Mouse (Mus musculus): ENCODE results near the gene Stab2.

The Stab2 gene

GRCm38 (mm10) chr10:86825871-86826522 is 181.8 kb downstream of the Stab2 start:
- no peak for DNase-seq (ENCODE audit: low read depth)

- no peak for DNase-seq (ENCODE audit: low read depth)
Observed at GRCm38 (mm10) chr10:86824871-86825270, 183.0 kb downstream of the Stab2 start.

GRCm38 (mm10) chr10:86824093-86824492 is 183.7 kb downstream of the Stab2 start:
- DNase-seq (ENCODE audit: low read depth), result no peak

GRCm38 (mm10) chr10:86821014-86821413 is 186.8 kb downstream of the Stab2 start:
- DNase-seq (ENCODE audit: low read depth), result no peak

DNA sequence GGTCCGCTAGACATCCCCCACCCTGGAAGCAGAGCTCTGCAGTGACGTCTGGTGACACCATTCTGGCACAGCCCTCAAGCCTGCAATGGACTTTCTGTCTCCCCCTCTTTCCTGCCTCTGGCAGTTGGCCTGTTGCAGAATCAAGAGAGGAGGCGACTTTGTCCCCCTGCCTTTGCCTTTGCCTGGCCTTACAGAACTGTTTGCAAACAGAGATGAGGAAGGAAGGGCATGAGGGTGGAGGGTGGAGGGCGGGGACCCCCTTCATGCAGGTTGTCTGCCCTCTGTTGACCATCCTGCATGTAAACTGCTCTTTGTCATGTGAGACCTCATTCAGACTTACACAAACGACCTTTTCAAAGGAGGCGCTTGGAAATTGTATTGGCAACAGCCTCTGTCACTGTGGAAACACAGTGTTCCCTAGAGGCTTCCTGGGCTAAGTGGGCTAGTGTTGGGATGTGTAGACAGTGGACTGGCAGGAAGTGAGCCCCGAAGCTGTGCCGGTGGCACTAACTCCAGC is 188.1 kb downstream of the Stab2 start:
- no peak for DNase-seq (ENCODE audit: low read depth)

DNA sequence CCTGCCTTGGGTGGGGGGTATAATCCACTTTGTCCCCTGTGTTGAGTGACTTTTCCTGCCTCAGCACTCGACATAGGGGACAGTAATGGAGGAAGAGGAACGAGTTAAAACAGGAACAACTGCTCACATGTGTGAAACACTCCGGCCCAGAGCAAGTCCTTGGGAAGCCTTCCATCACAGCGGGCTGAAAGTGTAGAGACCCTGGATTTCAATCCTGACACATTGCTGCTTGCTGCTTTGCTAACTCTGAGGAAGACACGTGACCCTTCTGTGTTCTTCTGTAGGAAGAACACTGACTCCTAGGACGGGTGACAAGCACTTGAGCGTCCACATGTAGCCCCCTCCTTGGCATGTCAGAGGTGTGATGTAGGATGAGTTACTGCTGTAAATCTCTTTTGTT is 192.7 kb downstream of the Stab2 start:
- no peak for DNase-seq (ENCODE audit: low read depth)

DNA sequence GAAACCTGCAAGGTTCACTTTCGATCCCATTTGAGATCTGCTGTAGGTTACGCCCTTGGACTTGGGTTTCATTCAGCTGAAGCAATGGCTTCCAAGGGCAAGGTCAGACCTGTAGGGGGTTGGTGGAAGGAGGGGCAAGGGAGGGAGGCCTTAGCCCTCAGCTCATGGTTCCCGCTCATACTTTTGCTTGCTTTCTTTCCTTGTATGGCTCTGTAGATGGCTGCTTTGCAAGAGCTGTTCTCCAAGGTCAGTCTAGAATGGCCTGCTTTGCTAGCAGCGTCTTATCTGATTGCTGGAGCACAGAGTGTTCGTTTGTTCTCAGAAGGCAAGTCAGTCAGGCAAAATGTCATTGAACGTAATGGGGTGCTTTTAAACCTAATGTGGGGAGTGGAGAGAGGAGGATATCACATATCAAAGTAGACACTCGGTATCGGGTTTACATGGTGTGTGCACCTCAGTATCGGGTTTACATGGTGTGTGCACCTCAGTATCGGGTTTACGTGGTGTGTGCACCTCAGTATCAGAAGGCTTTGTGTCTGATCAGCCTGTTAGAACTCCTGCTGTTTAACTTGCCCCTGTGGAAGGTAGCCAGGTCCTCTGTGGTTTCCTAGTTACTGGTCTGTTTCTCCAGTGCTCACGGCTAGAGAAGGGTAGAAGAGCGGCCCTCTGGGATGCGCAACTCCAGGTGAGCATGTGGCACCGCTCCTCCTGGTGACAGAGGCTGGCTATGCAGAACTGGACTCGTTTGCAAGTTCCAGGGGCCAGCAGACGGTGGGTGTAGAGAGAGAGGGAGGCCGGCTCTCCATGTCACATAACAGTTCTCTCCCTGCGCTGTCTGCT is 193.3 kb downstream of the Stab2 start:
- DNase-seq (ENCODE audit: low read depth), result no peak

DNA sequence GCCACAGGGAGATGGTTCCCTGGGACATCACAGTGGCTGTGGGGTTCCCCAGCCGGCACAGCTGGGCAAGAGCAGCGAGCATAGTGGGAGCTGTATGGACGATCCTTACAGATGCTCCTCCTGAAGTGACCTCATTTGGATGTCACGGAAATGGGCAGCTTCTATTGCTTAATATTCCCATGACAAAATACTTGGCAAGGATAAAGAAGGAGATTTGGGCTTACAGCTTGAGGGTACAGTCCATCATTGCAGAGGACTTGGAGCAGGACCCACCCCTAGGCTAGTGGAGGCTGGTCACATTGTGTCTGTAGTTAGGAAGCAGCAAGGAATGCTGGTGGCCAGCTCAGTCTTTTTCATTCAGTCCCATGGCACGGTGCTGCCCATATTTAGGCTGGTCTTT is 197.2 kb downstream of the Stab2 start:
- no peak for DNase-seq (ENCODE audit: low read depth)

DNA sequence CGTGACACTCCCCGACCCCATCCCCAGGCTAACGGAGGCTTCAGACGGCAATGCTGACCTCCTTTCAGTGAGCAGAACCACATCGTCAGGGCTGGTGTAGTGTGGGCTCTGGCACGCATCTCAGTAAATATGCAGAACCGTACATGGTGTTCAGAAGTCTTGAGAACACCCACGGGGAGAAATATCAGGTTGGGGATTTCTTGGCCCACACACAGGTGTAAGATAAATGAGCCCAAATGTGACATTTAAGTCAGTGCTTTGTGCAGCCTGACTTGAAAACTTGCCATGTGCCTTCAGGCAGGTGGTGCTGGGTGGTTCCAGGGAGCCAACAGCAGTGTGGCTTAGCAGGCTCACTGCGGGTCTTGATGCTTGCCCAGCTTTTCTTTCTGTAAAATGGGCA is 197.8 kb downstream of the Stab2 start:
- no peak for DNase-seq (ENCODE audit: low read depth)

DNA sequence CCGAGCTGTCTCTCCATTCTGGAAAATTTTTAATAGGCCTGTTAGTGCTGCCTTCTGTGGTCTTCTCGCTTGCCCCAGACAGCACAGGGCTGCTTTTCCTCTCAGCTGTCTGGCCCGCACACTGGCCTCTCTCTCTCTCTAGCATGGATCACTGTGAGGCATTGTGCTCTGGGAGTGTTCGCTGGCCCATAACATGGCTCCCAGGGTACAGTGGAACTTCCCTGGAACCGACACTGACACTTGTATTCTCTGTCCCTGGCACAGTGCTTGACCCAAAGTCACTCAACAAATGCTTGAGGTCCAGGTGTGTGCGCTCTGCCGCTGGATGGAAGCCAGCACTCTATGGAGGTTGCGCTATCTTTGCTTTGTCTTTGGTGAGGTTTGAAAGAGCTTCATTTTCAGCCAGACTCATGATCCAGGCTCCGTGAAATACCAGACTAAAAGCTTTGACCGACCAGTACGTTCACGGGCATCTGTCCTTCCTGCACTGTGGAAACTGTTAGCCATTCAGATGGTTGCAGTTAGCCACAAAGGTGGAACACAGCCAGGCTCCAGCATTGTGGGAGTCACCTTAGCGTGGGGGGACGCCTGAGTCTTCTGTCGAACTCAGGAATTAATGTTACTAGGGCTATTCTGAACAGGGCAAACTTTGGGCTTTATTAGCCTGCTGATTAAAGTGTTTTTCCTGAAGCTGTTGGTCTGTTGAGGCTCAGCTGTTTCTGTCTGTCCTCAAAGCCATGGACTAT is 199.6 kb downstream of the Stab2 start:
- no peak for DNase-seq (ENCODE audit: low read depth)

DNA sequence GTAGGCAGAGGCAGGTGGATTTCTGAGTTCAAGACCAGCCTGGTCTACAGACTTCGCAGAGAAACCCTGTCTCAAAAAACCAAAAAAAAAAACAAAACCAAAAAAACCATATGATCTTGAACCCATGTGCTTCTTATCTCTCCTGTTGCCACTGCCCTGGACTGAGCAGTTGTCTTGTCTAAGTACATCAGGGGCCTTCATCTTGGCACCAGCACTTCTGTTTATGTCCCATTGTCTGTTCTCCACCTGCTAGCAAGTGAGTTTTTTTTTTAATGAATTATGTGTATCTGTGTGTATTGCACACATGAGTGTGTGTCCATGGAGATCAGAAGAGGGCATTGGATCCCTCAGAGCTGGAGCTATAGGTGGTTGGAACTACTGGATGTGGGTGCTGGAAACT is 200.5 kb downstream of the Stab2 start:
- DNase-seq (ENCODE audit: low read depth), result no peak

DNA sequence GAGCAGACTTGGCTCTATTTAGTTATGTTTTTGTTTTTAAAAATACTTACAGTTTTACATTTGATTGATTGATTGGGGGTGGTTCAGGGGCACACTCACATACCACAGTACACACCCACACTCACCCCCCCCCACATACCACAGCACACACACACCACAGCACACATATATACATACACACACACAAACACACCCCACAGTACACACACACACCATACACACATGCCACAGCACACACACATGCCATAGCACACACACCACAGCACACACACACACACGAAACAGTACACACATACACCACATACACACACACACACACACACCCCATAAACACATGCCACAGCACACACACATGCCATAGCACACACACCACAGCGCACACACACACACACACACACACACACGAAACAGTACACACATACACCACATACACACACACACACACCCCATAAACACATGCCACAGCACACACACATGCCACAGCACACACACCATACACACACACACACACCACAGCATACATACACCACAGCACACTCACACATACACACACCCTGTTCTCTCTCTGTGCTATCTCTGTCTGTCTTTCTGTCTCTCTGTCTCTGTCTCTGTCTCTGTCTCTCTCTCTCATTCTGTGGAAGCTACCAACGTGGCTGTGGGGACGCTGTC is 211.6 kb downstream of the Stab2 start:
- DNase-seq (ENCODE audit: low read depth), result no peak

GRCm38 (mm10) chr10:86794794-86795535 is 212.9 kb downstream of the Stab2 start:
- no peak for DNase-seq (ENCODE audit: low read depth)

DNA sequence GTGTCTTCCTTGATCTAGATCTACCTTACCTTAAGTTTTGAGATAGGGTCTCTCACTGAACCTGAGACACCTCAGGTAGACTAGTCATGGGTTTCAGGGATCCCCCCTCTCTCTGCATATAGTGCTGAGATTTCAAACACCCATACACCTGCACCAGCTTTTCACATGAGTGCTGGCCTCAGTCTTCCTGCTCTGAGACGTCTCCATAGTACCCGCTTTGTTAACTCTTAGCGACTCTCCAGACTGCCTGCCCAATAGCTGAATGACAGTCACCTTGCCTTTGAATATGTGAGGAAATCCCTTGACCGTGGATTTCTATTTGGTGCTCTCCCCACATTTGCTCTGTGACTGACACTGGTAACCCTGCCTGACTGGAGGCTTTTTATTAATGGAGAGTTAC is 213.6 kb downstream of the Stab2 start:
- no peak for DNase-seq (ENCODE audit: low read depth)

DNA sequence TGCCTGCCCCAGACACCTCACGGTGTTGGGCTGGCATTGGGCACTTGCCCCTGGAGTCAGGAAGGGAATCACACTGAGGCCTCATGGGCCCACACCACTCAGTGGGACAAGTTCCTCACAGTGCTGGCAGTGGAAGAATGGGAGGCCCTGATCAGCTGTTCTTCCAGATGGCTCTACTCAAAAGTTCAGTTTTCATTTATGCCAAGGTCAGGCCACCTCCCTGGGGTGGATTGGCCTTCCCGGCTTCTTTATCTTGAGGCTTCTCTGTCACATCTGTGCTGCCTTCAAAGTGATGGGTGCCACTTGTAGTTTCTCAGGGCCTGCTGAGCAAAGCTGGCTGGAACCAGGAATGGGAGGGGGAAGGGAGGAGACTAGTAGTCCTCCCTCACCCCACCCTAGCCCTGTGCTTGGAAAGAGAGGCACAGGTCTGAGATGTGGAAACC is 214.3 kb downstream of the Stab2 start:
- DNase-seq (ENCODE audit: low read depth), result no peak

- DNase-seq (ENCODE audit: low read depth), result no peak
Observed at GRCm38 (mm10) chr10:86791507-86792184, 216.2 kb downstream of the Stab2 start.

Measured in c-Kit-positive CD71-negative TER-119-negative erythroid progenitor cells, embryonic 14.5 days (primary cell).